21 mouse cellular contexts compared by ENCODE assay signal in the genomic region with DNA sequence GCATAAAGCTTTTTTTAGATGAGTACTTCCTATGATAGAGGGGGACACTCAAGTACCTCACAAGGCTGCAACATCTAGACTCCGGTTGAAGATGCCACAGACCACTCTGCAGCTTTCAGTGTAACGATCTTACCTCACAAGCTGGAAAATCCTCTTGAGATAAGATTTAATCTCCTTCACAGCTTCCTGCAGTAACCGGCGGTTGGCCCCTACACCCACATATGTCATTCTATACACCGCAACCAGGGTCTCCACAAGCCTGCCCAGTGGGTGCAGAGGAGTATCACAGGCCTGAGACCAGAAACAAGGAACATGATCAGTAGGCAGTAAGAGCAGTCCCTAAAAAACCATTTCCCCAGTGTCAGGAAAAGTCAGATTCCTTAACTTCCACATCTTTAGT. TPM values are rescaled to one million over a fixed set of nuclear protein-coding genes. Genes with fewer than 3 reads are reported as not detected.
DNase-seq lines count a peak whose midpoint lies in the region; TF ChIP-seq lines count a peak whose summit lies in the region.
"Had no signal": no experiment of that assay in that cellular context is flagged by ENCODE, and none has a peak within 500 bp of the region (broad histone marks: within the 10 kb centered on the region; RNA-seq: fewer than 3 reads in every experiment).

No protein-coding gene starts in this region.

- no peaks in the 10 kb centered on the region for H3K27me3 ChIP-seq in MEL (ENCODE audit: control insufficient read depth in 1 of 2, insufficient read depth in 2 of 2, low read length in 2 of 2)
- H3K27me3 ChIP-seq: embryonic facial prominence, embryonic 13.5 days; limb, embryonic 12.5 days; liver, embryonic 15.5 days; lung, embryonic 15.5 days; Patski had no signal

- H3K4me3 ChIP-seq in MEL (ENCODE audit: control insufficient read depth in 1 of 2, insufficient read depth in 1 of 2, low read depth in 2 of 2, low read length in 2 of 2): no peak overlapping the region
- H3K4me3 ChIP-seq: embryonic facial prominence, embryonic 13.5 days; gastrocnemius, adult 2 months; limb, embryonic 12.5 days; liver, embryonic 15.5 days; lung, embryonic 15.5 days had no signal

- H3K79me2 ChIP-seq in MEL (ENCODE audit: control insufficient read depth, insufficient read depth, low read length, poor library complexity): no peaks in the 10 kb centered on the region

- peaks cover 5 to 21% of the 10 kb centered on the region in 2 experiments for H3K4me1 ChIP-seq in MEL (ENCODE audit: control insufficient read depth in 1 of 2, insufficient read depth in 2 of 2, low read length in 2 of 2)
- H3K4me1 ChIP-seq: limb, embryonic 12.5 days; lung, embryonic 15.5 days had no signal

- no peak for TF ChIP-seq RAD21 in MEL (IDR thresholded peaks at IDR 0.05; ENCODE audit: low read depth, low read length)

- TF ChIP-seq EP300 in MEL (IDR thresholded peaks at IDR 0.05; ENCODE audit: low read depth in 1 of 2, low read length in 2 of 2): peak in 1 of 2 experiments; percentile 65; a peak in 1 of 4 replicates

- no peak for TF ChIP-seq CTCF in MEL (IDR thresholded peaks at IDR 0.05 in 2 of 3, conservative IDR thresholded peaks at IDR 0.05 in 1 of 3; ENCODE audit: control insufficient read depth in 1 of 3, insufficient read depth in 1 of 3, low read depth in 2 of 3, low read length in 3 of 3, poor library complexity in 1 of 3, severe bottlenecking in 1 of 3)

- H3K9ac ChIP-seq in MEL (ENCODE audit: control insufficient read depth, low read depth, low read length, poor library complexity, severe bottlenecking): 0 out of 2 replicates have a peak overlapping the region, but pooled peaks have one; percentile 16
- H3K9ac ChIP-seq: limb, embryonic 12.5 days; liver, embryonic 15.5 days; lung, embryonic 15.5 days had no signal

- peak; percentile 32 for DNase-seq in CD4-positive helper T cell, adult 2 months (ENCODE audit: low read depth, low spot score)
- peak; percentile 11 for DNase-seq in MEL (ENCODE audit: low read depth, low spot score)
- DNase-seq in induced T-regulatory cell, adult 2 months (ENCODE audit: low read depth): peak; percentile 32
- peak; percentile 46 to 52 for DNase-seq in thymus, postnatal 10 days (ENCODE audit: low spot score in 2 of 2)
- no peak for DNase-seq in kidney, adult 9 months
- DNase-seq in adrenal gland, postnatal 25 days: no peak
- DNase-seq in spleen, adult 18-20 months: no peak
- no peak for DNase-seq in urinary bladder, postnatal 25 days (ENCODE audit: low spot score)
- DNase-seq: cerebellum, adult 18-20 months; cerebellum, postnatal 25 days; embryo, embryonic 11 days; gastrocnemius, adult 2 months; kidney, adult 18-20 months had no signal

- TF ChIP-seq POLR2A in MEL (IDR thresholded peaks at IDR 0.05; ENCODE audit: control insufficient read depth in 1 of 2, insufficient read depth in 1 of 2, low read depth in 1 of 2, low read length in 2 of 2, poor library complexity in 1 of 2): no peak

- no peaks in the 10 kb centered on the region for H3K9me3 ChIP-seq in MEL (replicated peaks; ENCODE audit: insufficient read depth, low read length)
- H3K9me3 ChIP-seq: limb, embryonic 12.5 days; liver, embryonic 15.5 days; lung, embryonic 15.5 days had no signal

- H3K36me3 ChIP-seq in MEL (ENCODE audit: control insufficient read depth in 1 of 2, insufficient read depth in 2 of 2, low read length in 2 of 2): peaks cover 0 to 23% of the 10 kb centered on the region in 2 experiments; a peak in 2 of 4 replicates

- peak overlapping the region; percentile 45; the same call in 1 of the 2 replicates for H3K27ac ChIP-seq in MEL (ENCODE audit: control insufficient read depth, low read depth, low read length)
- H3K27ac ChIP-seq: embryonic facial prominence, embryonic 13.5 days; gastrocnemius, adult 2 months; limb, embryonic 12.5 days; lung, embryonic 15.5 days; macrophage; stomach, postnatal 0 days had no signal

TF ChIP-seq in MEL, 35 proteins besides CTCF, POLR2A, EP300 and RAD21:
- TF ChIP-seq HCFC1 (IDR thresholded peaks at IDR 0.05; ENCODE audit: low read depth, low read length) (no peak), JUND (IDR thresholded peaks at IDR 0.05; ENCODE audit: low read depth, low read length) (no peak), NELFE (IDR thresholded peaks at IDR 0.05; ENCODE audit: low read depth, low read length) (no peak), SMC3 (IDR thresholded peaks at IDR 0.05; ENCODE audit: low read depth, low read length) (no peak), GABPA (IDR thresholded peaks at IDR 0.05; ENCODE audit: low read depth, low read length) (no peak), GATA1 (IDR thresholded peaks at IDR 0.05; ENCODE audit: low read depth, low read length) (peak; percentile 54), ELF1 (IDR thresholded peaks at IDR 0.05; ENCODE audit: low read depth, low read length) (no peak), BHLHE40 (IDR thresholded peaks at IDR 0.05; ENCODE audit: borderline replicate concordance, low read depth, low read length) (no peak), E2F4 (IDR thresholded peaks at IDR 0.05; ENCODE audit: borderline replicate concordance, low read depth, low read length) (no peak), MAZ (IDR thresholded peaks at IDR 0.05; ENCODE audit: low read depth, low read length) (no peak), TAL1 (IDR thresholded peaks at IDR 0.05; ENCODE audit: low read length) (no peak), USF2 (IDR thresholded peaks at IDR 0.05; ENCODE audit: borderline replicate concordance in 1 of 2, insufficient read depth in 1 of 2, low read depth in 1 of 2, low read length in 2 of 2) (no peak), TCF12 (IDR thresholded peaks at IDR 0.05; ENCODE audit: low read depth, low read length) (peak; percentile 50)
TF ChIP-seq in MEL: peak in this region for 2.

RNA-seq across cellular contexts. Expression of a gene that starts 9.8 kb away (rescaled TPM):
- total RNA-seq in MEL (2012; rRNA removed): 0.23 and 0.29 TPM in 2 replicates
- under 1 TPM in 1 of 2 experiments, not detected in 1; 0.19 TPM for polyA plus RNA-seq in MEL (2012; ENCODE audit: insufficient read depth in 1 of 2, insufficient read length in 2 of 2, low read depth in 1 of 2, low replicate concordance in 2 of 2, missing spikeins in 1 of 2)
- 0.71 TPM in 1 of 2 replicates, not detected in the other for total RNA-seq in adrenal gland, postnatal 25 days (2021)
- polyA plus RNA-seq: heart, postnatal 0 days had no signal

RNA-seq across cellular contexts. Expression of a gene that starts 52.8 kb away (rescaled TPM):
- total RNA-seq in MEL (2012; rRNA removed): 13.0 and 13.2 TPM in 2 replicates
- polyA plus RNA-seq in MEL (2012; ENCODE audit: insufficient read depth in 1 of 2, insufficient read length in 2 of 2, low read depth in 1 of 2, low replicate concordance in 2 of 2, missing spikeins in 1 of 2): 10 to 100 TPM in 1 of 2 experiments, not detected in 1; 20.1 TPM
- 16.5 and 18.0 TPM in 2 replicates for total RNA-seq in adrenal gland, postnatal 25 days (2021)

Comparison
In these comparisons a context has a peak if more than half of its experiments do, and no peak if none do; other contexts are left out.
1. DNase-seq: peak in CD4-positive helper T cell, adult 2 months (single experiment), MEL (single experiment), induced T-regulatory cell, adult 2 months (single experiment) and thymus, postnatal 10 days (2 of 2); none in kidney, adult 9 months (single experiment), adrenal gland, postnatal 25 days (single experiment), spleen, adult 18-20 months (0 of 2) and urinary bladder, postnatal 25 days (single experiment).